Mouse (Mus musculus): ENCODE data around the gene Tpsb2. TPM values are rescaled to one million over a fixed set of nuclear protein-coding genes. Genes with fewer than 3 reads are reported as not detected.

Gene Tpsb2
- polyA plus RNA-seq (2015; fragmentation: Nextera tagmentation; extraction: Ambion mirVana) = 3.7 and 4.5 TPM in 2 replicates

DNA sequence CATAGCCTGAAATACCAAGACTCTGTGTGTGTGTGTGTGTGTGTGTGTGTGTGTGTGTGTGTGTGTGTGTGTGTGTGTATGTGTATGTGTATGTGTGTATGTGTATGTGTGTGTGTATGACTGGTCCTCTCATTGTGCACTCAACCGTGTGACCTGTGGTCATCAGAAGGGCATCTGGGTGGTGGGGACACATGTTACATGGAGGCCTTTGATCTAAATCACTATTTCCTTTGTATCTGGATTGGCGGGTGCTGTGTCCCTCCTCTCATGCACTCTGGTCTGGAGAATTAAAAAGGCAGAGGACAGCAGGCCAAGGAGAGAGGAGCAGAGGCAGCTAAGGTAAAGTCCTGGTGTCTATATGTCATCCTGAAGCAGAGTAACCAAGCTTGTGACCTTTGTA is at the start of gene Tpsb2:
TSS of gene Tpsb2 (plus strand) at position 301 of the 400 bp plus-strand sequence.
- Histone ChIP-seq H3K4me2 (ENCODE audit: low read depth, low read length) (no peak within 1 kb of the TSS), H3K4me3 (ENCODE audit: low read length) (no peak within 1 kb of the TSS), H3K36me3 (ENCODE audit: control insufficient read depth, insufficient read depth, low read length) (no peaks in the 10 kb centered on the region), H3K9me3 (ENCODE audit: control insufficient read depth, low read length) (no peaks in the 10 kb centered on the region), H3K27me3 (replicated peaks; ENCODE audit: control insufficient read depth, insufficient read depth, low read length) (0 out of 2 replicates have a peak, but pooled peaks cover 2% of the 10 kb centered on the region), H3K9ac (ENCODE audit: low read depth, low read length) (no peak within 1 kb of the TSS), H3K4me1 (ENCODE audit: control insufficient read depth, insufficient read depth, low read length) (no peaks in the 10 kb centered on the region), H3K27ac (ENCODE audit: low read length) (no peak within 1 kb of the TSS)
- no peak for ATAC-seq
- 78% methylated on average over 2 of the region's 2 CpGs for WGBS

DNA sequence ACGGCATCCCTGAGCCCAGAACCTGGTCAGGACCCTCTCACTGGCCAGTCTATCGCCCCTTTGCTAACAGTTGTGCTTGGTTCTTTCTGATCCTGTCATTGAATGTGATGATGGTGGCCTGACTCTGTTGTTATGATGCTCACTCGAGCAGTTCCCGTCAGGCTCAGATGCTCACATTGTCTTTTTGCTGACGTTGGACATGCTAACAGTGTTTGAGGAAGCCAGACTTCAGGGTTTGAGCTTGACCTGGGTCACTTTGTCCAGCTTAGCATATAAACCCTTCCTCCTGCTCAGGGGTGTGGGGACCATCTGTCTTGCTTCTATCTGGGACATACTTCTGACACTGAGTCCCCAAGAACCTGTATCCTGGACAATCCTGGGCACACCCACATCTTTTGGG is 47.8 kb upstream of the Tpsb2 start, which contains the start of gene Prss29:
TSS of gene Prss29 (plus strand) at position 301 of the 400 bp plus-strand sequence.
- Histone ChIP-seq H3K27ac (ENCODE audit: low read length) (no peak within 1 kb of the TSS), H3K4me2 (ENCODE audit: low read depth, low read length) (no peak within 1 kb of the TSS), H3K4me3 (ENCODE audit: low read length) (no peak within 1 kb of the TSS), H3K36me3 (ENCODE audit: control insufficient read depth, insufficient read depth, low read length) (no peaks in the 10 kb centered on the region), H3K9ac (ENCODE audit: low read depth, low read length) (no peak within 1 kb of the TSS), H3K9me3 (ENCODE audit: control insufficient read depth, low read length) (no peaks in the 10 kb centered on the region), H3K4me1 (ENCODE audit: control insufficient read depth, insufficient read depth, low read length) (no peaks in the 10 kb centered on the region), H3K27me3 (replicated peaks; ENCODE audit: control insufficient read depth, insufficient read depth, low read length) (no peaks in the 10 kb centered on the region)
- WGBS = 69% methylated on average over 5 of the region's 5 CpGs
- ATAC-seq = no peak

DNA sequence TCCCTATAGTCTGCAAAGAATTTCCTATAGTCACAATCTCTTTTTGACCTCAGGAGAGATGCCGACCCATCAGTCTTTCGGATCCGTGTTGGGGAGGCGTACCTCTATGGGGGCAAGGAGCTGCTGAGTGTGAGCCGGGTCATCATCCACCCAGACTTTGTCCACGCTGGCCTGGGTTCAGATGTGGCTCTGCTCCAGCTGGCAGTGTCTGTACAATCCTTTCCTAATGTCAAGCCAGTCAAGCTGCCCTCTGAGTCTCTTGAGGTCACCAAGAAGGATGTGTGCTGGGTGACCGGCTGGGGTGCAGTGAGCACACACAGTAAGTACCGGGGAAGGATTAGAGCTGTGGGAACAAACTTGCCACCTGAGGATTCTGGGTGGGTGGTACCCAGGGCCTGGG is 45.3 kb upstream of the Tpsb2 start:
- H3K4me3 ChIP-seq (ENCODE audit: low read length) = no peak overlapping the region
- 88% methylated on average over 8 of the region's 8 CpGs for WGBS
- H3K9me3 ChIP-seq (ENCODE audit: control insufficient read depth, low read length) = no peaks in the 10 kb centered on the region
- no peak overlapping the region for H3K4me2 ChIP-seq (ENCODE audit: low read depth, low read length)
- H3K36me3 ChIP-seq (ENCODE audit: control insufficient read depth, insufficient read depth, low read length) = no peaks in the 10 kb centered on the region
- no peaks in the 10 kb centered on the region for H3K27me3 ChIP-seq (replicated peaks; ENCODE audit: control insufficient read depth, insufficient read depth, low read length)
- H3K27ac ChIP-seq (ENCODE audit: low read length) = no peak overlapping the region
- no peak overlapping the region for H3K9ac ChIP-seq (ENCODE audit: low read depth, low read length)
- ATAC-seq = no peak
- no peaks in the 10 kb centered on the region for H3K4me1 ChIP-seq (ENCODE audit: control insufficient read depth, insufficient read depth, low read length)

DNA sequence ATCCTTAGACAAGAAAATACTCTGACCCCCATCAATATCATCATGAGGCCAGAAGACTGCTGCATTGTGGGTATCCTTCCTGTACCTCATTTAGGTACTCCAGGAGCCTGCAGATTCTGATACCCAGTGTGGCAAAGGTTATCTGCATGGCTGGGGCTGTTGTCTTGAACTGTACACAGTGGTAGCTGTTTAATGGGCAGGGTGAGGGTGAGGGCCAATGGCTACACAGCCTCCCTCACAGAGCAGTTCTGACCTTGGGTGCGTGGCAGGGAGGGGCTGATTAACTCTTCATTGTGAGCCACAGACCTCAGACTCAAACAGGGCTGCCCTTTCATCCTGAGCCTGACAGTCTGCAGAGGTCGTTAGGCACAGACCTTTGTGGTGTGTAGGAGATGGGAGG is 43.2 kb upstream of the Tpsb2 start:
- no peak overlapping the region for H3K9ac ChIP-seq (ENCODE audit: low read depth, low read length)
- H3K4me3 ChIP-seq (ENCODE audit: low read length) = no peak overlapping the region
- no peaks in the 10 kb centered on the region for H3K4me1 ChIP-seq (ENCODE audit: control insufficient read depth, insufficient read depth, low read length)
- WGBS = 20% methylated on average over 2 of the region's 2 CpGs
- no peak overlapping the region for H3K4me2 ChIP-seq (ENCODE audit: low read depth, low read length)
- no peak for ATAC-seq
- no peak overlapping the region for H3K27ac ChIP-seq (ENCODE audit: low read length)
- no peaks in the 10 kb centered on the region for H3K27me3 ChIP-seq (replicated peaks; ENCODE audit: control insufficient read depth, insufficient read depth, low read length)
- no peaks in the 10 kb centered on the region for H3K36me3 ChIP-seq (ENCODE audit: control insufficient read depth, insufficient read depth, low read length)
- no peaks in the 10 kb centered on the region for H3K9me3 ChIP-seq (ENCODE audit: control insufficient read depth, low read length)

DNA sequence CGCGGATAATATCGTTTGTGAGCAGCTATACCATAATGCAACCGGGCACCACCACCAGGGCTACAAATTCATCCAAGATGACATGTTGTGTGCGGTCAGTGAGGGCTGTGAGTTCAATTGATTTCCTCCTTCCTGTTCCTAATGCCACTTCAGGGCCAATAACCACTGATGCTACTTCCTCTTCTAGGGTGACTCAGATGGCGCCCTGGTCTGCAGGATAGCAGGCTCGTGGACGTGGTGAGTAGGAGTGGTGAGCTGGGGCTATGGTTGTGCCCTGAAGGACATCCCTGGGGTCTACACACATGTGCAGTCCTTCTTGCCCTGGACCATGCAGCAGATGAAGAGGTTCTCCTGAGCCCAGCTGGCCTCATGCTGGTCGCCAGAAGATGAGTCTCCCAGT is 33.8 kb upstream of the Tpsb2 start:
- H3K4me3 ChIP-seq (ENCODE audit: low read length) = no peak overlapping the region
- H3K36me3 ChIP-seq (ENCODE audit: control insufficient read depth, insufficient read depth, low read length) = no peaks in the 10 kb centered on the region
- no peak overlapping the region for H3K4me2 ChIP-seq (ENCODE audit: low read depth, low read length)
- H3K27me3 ChIP-seq (replicated peaks; ENCODE audit: control insufficient read depth, insufficient read depth, low read length) = no peaks in the 10 kb centered on the region
- no peak for ATAC-seq
- no peaks in the 10 kb centered on the region for H3K4me1 ChIP-seq (ENCODE audit: control insufficient read depth, insufficient read depth, low read length)
- 80% methylated on average over 9 of the region's 9 CpGs for WGBS
- H3K27ac ChIP-seq (ENCODE audit: low read length) = no peak overlapping the region
- no peak overlapping the region for H3K9ac ChIP-seq (ENCODE audit: low read depth, low read length)
- no peaks in the 10 kb centered on the region for H3K9me3 ChIP-seq (ENCODE audit: control insufficient read depth, low read length)

DNA sequence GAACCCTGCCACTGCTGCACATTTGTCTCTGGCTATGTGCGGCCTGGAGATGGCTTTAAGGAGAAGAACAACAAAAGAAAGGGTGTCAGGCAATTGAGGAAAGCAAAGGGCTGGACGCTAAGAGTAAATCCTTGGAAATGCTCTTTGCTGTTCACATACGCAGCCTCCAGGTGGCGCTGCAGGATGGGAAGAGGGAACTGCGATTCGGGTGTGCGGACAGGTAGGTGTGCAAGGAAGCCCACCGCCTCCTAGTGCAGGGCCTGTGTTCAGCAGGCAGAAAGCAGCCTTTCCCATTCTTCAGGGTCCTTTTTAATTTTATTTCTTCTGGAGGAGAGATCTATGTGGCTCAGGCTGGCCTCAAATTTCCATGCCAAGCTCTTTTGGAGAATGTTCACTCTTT is 32.2 kb upstream of the Tpsb2 start:
- H3K27ac ChIP-seq (ENCODE audit: low read length) = no peak overlapping the region
- no peaks in the 10 kb centered on the region for H3K9me3 ChIP-seq (ENCODE audit: control insufficient read depth, low read length)
- 3% methylated on average over 8 of the region's 8 CpGs for WGBS
- no peak overlapping the region for H3K9ac ChIP-seq (ENCODE audit: low read depth, low read length)
- no peak for ATAC-seq
- H3K4me2 ChIP-seq (ENCODE audit: low read depth, low read length) = no peak overlapping the region
- H3K27me3 ChIP-seq (replicated peaks; ENCODE audit: control insufficient read depth, insufficient read depth, low read length) = no peaks in the 10 kb centered on the region
- H3K36me3 ChIP-seq (ENCODE audit: control insufficient read depth, insufficient read depth, low read length) = no peaks in the 10 kb centered on the region
- H3K4me1 ChIP-seq (ENCODE audit: control insufficient read depth, insufficient read depth, low read length) = no peaks in the 10 kb centered on the region
- H3K4me3 ChIP-seq (ENCODE audit: low read length) = no peak overlapping the region

DNA sequence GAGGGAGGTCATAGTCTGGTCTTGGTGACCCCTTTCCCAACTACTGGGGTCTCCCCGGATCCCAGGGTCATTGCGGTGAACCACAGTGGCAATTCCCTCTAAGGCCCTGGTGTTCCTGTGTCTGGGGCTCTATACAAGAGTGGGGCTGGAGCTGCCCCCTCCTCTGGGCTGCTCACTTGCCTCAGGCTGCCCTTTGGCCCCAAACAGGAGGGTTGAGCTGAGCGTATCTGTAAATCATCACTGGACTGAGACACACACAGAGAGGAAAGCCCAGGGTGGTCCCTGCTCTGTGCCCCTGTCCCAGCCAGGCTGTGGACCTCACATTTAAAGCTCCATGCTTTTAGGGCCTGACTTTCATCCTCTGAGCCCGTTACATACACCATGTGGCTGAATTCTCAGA is 27.9 kb upstream of the Tpsb2 start:
- no peak overlapping the region for H3K27ac ChIP-seq (ENCODE audit: low read length)
- H3K9ac ChIP-seq (ENCODE audit: low read depth, low read length) = no peak overlapping the region
- H3K36me3 ChIP-seq (ENCODE audit: control insufficient read depth, insufficient read depth, low read length) = no peaks in the 10 kb centered on the region
- H3K4me2 ChIP-seq (ENCODE audit: low read depth, low read length) = no peak overlapping the region
- H3K4me1 ChIP-seq (ENCODE audit: control insufficient read depth, insufficient read depth, low read length) = no peaks in the 10 kb centered on the region
- H3K4me3 ChIP-seq (ENCODE audit: low read length) = no peak overlapping the region
- WGBS = 70% methylated on average over 4 of the region's 4 CpGs
- H3K9me3 ChIP-seq (ENCODE audit: control insufficient read depth, low read length) = no peaks in the 10 kb centered on the region
- ATAC-seq = no peak
- H3K27me3 ChIP-seq (replicated peaks; ENCODE audit: control insufficient read depth, insufficient read depth, low read length) = no peaks in the 10 kb centered on the region

DNA sequence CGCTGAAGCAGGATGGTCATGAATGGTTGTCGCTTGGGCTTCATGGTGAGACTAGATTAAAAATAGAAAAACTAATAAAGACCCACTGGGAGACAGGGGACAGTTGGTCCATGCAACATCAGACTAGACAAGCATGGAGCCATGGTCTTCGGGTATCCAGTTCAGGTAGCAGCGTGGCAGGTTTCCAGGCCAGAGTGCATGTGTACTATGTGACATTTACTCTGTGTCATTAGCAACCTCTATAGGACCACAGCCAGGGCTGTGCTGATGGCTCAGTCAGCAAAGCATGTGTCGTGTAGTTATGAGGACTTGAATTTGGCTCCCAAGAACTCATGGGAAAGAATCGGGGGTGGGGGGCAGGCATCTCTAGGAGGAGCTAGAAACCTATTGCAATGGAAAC is 26.1 kb upstream of the Tpsb2 start:
- no peak overlapping the region for H3K9ac ChIP-seq (ENCODE audit: low read depth, low read length)
- no peaks in the 10 kb centered on the region for H3K9me3 ChIP-seq (ENCODE audit: control insufficient read depth, low read length)
- H3K4me3 ChIP-seq (ENCODE audit: low read length) = no peak overlapping the region
- no peaks in the 10 kb centered on the region for H3K27me3 ChIP-seq (replicated peaks; ENCODE audit: control insufficient read depth, insufficient read depth, low read length)
- no peaks in the 10 kb centered on the region for H3K36me3 ChIP-seq (ENCODE audit: control insufficient read depth, insufficient read depth, low read length)
- ATAC-seq = no peak
- WGBS = 83% methylated on average over 6 of the region's 6 CpGs
- no peaks in the 10 kb centered on the region for H3K4me1 ChIP-seq (ENCODE audit: control insufficient read depth, insufficient read depth, low read length)
- no peak overlapping the region for H3K27ac ChIP-seq (ENCODE audit: low read length)
- no peak overlapping the region for H3K4me2 ChIP-seq (ENCODE audit: low read depth, low read length)

DNA sequence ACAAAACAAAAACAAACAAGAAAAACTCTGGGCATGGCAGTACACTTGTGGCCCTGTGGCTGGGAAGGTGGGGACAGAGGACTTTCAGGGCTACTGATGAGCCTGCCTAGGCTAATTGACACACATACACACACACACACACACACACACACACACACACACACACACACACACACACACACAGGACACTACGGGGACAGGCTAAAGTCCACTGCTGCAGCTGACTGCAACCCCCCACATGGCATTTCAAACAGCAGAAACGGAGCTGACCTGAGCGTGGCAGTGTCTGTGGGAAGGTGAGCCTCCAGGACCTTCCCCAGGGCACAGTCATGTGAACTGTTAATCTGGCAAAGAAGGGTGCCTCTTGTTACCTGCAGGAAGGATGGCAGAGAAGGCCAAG is 24.6 kb upstream of the Tpsb2 start:
- H3K4me1 ChIP-seq (ENCODE audit: control insufficient read depth, insufficient read depth, low read length) = no peaks in the 10 kb centered on the region
- H3K27ac ChIP-seq (ENCODE audit: low read length) = no peak overlapping the region
- H3K9ac ChIP-seq (ENCODE audit: low read depth, low read length) = no peak overlapping the region
- H3K27me3 ChIP-seq (replicated peaks; ENCODE audit: control insufficient read depth, insufficient read depth, low read length) = no peaks in the 10 kb centered on the region
- H3K36me3 ChIP-seq (ENCODE audit: control insufficient read depth, insufficient read depth, low read length) = no peaks in the 10 kb centered on the region
- WGBS = 39% methylated on average over 3 of the region's 3 CpGs
- no peak overlapping the region for H3K4me2 ChIP-seq (ENCODE audit: low read depth, low read length)
- ATAC-seq = no peak
- no peaks in the 10 kb centered on the region for H3K9me3 ChIP-seq (ENCODE audit: control insufficient read depth, low read length)
- H3K4me3 ChIP-seq (ENCODE audit: low read length) = no peak overlapping the region

DNA sequence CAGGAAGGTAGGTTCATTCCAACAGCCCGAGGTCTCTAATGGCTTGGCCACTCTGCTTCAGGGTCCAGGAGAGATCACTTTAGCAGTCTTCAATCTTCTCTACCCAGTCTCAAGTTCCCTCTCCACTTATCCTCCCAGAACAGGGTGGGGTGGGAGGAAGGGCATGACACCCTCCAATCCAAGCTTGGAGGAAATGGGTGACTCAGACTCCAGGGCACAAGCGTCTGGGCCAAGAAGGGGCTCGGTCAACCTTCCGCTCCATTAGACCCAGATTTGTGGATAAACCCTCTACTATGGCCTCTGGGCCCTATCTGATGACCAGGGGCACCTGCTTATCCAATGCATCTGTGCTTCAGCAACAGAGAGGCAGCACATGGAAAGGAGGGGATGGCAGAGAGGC is 20.6 kb upstream of the Tpsb2 start, which contains the start of gene Tpsab1:
TSS of gene Tpsab1 (minus strand) at position 101 of the 400 bp plus-strand sequence.
- H3K9ac ChIP-seq (ENCODE audit: low read depth, low read length) = no peak within 1 kb of the TSS
- 97% methylated on average over 4 of the region's 4 CpGs for WGBS
- no peak within 1 kb of the TSS for H3K27ac ChIP-seq (ENCODE audit: low read length)
- ATAC-seq = no peak
- H3K27me3 ChIP-seq (replicated peaks; ENCODE audit: control insufficient read depth, insufficient read depth, low read length) = no peaks in the 10 kb centered on the region
- H3K4me3 ChIP-seq (ENCODE audit: low read length) = no peak within 1 kb of the TSS
- H3K4me1 ChIP-seq (ENCODE audit: control insufficient read depth, insufficient read depth, low read length) = no peaks in the 10 kb centered on the region
- no peak within 1 kb of the TSS for H3K4me2 ChIP-seq (ENCODE audit: low read depth, low read length)
- no peaks in the 10 kb centered on the region for H3K36me3 ChIP-seq (ENCODE audit: control insufficient read depth, insufficient read depth, low read length)
- H3K9me3 ChIP-seq (ENCODE audit: control insufficient read depth, low read length) = no peaks in the 10 kb centered on the region

Measured in intestine, embryonic 16.5 days (tissue).